Mouse (Mus musculus): Measurements from ENCODE around the gene Nepn.

Gene Nepn

DNA sequence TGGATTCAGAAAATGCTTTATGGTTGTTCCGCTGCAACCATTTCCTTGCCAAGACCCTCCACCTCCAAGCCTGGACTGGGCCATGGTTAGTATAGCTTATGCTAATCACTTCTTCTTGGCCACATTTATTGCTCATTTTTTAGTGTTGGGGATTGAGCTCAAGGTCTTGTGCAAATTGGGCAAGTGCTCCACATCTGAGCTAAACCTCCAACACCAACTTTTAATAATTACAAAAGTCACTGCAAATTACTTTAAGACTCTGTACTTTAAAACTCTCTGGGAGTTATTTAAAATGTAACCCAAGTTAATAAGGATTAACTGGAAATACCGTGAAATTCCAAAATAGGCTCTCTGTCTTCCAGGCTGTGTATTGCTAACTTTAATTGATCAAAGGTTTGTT lies 18.8 kb downstream of the Nepn start:
- no peak for DNase-seq

DNA sequence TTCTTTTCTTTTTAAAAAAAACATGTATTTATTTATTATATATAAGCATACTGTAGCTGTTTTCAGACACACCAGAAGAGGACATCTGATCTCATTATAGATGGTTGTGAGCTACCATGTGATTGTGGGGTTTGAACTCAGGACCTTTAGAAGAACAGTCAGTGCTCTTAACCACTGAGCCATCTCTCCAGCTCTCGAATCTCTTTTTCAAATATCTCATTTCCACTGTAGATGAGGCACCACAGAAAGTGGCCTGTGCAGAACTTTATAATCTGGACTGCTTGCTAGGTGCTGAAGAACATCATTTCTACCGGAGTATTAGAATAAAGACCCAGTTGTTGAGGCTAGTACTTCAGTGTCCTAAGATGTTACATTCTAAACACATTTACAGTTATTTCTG lies 26.2 kb downstream of the Nepn start:
- DNase-seq: no peak

DNA sequence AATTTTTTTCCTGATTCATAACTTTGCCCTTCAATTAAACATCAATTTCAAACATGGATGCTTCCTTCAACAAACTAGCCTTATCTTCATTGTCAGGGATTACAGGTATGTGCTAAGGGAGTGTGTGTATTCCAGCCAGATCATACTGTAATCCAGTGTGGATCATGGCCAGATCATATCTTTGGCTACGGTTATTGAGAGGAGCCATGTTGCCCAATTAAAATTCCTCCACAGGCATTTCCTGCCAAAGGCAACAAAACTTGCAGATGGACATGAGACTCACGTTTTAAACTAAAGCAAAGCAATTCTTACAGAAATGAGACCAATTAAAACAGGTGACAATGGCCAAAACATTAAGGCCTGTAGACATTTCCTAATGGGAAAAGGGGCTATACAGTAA lies 27.7 kb downstream of the Nepn start:
- no peak for DNase-seq

- peak; percentile 95 to 97 for DNase-seq
These were observed 28.7 kb downstream of the Nepn start, which contains the start of gene Nus1 for GRCm38 (mm10) chr10:52417299-52417997. Gene Nus1, plus strand, starts transcription at chr10:52417547.

GRCm38 (mm10) chr10:52417998-52418860 lies 29.5 kb downstream of the Nepn start:
- peak in 1 of 2 experiments; percentile 27 for DNase-seq

DNA sequence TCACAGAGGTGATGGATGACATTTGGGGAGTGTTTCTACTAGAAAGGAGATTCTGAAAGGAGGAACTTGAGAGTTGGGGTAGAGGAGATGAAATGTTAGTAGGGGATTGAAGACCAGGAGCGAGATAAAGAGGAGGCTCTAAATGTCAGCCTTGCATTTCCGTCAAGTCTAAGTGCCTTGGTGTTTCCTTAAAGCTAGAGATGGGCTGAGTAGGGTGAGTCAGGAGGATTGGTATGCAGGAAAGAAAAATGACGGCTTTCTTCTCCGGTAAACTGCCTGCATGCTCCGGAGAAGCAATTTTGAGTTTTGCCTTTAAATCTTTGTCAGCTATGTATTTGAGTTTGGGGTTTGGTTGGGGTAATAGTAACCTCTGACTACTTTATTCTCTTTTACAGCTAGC lies 30.2 kb downstream of the Nepn start:
- DNase-seq: no peak

GRCm38 (mm10) chr10:52419402-52419801 lies 30.6 kb downstream of the Nepn start:
- peak in 1 of 2 experiments; percentile 11 for DNase-seq

- DNase-seq: no peak
These were observed 31.8 kb downstream of the Nepn start for GRCm38 (mm10) chr10:52420526-52420925.

- DNase-seq: no peak
These were observed 32.9 kb downstream of the Nepn start for GRCm38 (mm10) chr10:52421716-52422115.

- peak in 1 of 2 experiments; percentile 8 for DNase-seq
These were observed 34.3 kb downstream of the Nepn start for GRCm38 (mm10) chr10:52423097-52423496.

DNA sequence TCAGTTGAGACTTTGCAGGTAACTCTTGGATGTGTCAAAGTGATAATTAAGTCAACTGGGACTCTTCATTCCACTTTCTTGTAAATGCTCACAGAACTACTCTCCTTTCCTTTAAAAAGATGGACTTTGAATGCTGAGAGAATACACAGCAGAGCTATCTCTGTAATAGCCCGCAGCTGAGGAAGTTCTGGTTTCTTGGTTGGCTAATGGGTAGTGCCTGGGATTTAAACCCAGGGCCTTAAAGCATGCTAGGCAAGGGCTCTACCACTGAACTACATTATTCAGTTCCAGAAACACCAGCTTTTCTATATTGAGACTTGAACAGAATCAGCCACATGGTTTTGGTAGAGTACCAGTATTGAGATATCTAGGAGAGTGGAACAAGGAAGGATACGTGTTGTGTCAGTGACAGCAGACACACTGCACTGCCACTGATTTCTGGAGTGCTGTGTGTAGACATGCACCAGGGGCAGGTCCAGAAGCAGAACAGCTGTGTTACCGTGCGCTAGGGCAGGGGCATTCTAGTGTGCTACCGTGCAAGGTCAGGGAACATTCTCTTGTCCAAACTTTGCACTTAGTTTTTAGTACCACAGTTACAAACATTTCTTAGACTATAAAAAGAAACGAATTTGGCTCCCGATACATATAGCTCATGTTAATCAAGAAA lies 37.7 kb downstream of the Nepn start:
- no peak for DNase-seq

- DNase-seq: no peak
These were observed 39.1 kb downstream of the Nepn start for GRCm38 (mm10) chr10:52427634-52428415.

- no peak for DNase-seq
These were observed 42.2 kb downstream of the Nepn start for GRCm38 (mm10) chr10:52430953-52431352.

DNA sequence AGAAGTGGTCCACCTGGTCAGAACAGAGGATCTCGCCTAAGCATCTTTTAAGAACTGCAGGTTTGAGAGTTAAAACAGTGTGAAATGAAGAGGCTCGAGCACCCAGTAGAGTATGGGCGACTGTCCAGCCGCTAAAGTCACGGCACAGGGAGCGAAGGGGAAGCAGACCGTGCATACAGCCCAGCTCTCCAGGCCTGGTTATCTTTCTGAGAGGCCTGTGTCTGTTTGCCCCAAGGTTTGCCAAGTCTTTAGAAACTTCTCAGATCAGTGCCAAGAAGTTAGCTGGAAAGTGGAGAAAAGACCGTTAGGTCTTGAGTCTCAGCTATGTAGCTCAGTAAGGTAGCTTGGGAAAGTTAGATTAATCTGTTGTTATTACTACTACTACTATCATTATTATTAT lies 46.1 kb downstream of the Nepn start:
- DNase-seq: no peak

All from lung, adult 18-20 months (tissue).